Mouse (Mus musculus): ENCODE data around the gene Gm5089.

Gm5089 gene

DNA sequence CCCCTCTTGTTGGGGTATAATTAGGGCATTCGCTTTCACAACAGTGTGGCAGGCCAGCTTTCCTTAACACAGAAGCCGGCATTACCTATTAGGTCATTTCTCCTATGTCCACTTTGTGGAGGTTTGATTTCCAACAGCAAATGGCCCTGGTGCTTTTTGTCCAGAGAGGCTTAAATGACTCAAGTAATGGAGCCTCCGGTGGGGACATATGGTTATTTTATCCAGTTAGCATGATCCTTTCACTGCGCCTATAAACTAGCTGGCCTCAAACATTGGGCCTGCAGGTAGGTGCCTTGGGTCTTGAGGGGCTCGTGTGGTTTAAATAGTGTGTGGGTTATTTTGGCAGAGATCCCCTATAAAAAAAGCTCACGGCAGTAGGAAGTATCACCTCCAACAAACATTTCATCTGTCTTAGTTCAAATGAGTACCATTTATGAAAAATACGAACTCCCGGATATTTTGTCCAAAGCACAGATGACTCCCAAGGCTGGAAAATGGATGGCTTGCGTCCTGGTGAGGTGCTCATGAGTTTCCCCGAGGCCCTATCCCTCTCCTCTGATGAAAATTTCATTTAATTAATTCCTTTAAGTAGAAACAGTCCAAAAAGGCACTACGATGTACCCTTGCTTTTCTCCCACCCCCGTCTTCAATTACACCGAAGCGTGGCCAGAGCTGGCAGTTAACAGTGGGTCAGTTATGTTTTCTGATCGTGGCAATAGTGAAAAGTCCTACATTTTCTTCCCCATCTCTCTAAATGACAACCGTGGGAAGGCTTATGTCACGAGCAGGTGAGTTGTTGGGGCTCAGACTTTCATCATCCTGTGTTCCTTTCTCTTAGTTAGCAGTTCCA lies 64.4 kb downstream of the Gm5089 start:
- DNase-seq (ENCODE audit: low spot score in 2 of 2) = no peak

DNA sequence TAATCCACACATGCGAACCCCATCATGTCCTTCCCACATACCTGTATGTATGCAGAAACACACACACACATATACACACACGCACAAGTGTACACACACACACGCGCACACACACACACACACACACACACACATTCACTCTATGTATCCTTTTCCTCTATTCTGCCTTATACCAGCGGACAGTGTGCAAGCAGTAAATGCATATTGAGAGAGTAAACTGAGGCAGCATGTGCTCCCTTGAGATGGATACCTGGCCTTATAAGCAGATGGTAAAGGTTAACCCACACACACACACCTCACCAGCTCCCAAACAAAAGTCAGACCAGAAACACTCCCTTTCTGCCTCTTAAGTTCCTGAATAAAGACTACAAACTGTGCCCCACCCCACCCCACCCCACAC lies 65.2 kb downstream of the Gm5089 start:
- DNase-seq (ENCODE audit: low spot score in 2 of 2) = no peak

DNA sequence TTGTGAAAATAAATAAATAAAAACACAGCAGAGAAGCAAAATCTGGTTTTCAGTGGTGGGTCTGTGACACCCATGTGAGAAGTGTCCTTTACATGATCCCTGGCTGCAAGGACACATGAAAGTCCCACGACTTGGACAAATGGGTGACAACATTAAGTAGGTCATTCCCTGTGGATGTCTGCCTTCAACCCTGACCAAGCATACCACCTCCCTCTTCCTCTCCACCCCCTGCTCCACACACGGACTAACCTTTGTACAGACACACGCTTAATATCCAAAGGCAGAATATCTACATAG lies 65.7 kb downstream of the Gm5089 start:
- no peak for DNase-seq (ENCODE audit: low spot score in 2 of 2)
